Mouse (Mus musculus) embryo, embryonic 10.5 days (tissue): Measurements from ENCODE around the gene Mast4.
"Not testable (repeated sequence)": the region's sequence is repeated elsewhere in the genome, so short reads cannot be mapped to it uniquely, and the experiment has no call there.

Source experiments
- DNase-seq: peaks from one replicate; pipeline ENCODE4 v3.0.0-alpha.2; 2015; ENCODE audit warnings: low spot score

Gene Mast4

GRCm38 (mm10) chr13:103334392-103334686 lies at the start of gene Mast4:
Gene Mast4 (minus strand): TSS chr13:103334497.
- DNase-seq: peak; percentile 86

GRCm38 (mm10) chr13:103374495-103374894 lies 40.2 kb upstream of the Mast4 start:
- DNase-seq: no peak

- DNase-seq: no peak
These were observed 34.9 kb upstream of the Mast4 start for GRCm38 (mm10) chr13:103369194-103369593.

DNA sequence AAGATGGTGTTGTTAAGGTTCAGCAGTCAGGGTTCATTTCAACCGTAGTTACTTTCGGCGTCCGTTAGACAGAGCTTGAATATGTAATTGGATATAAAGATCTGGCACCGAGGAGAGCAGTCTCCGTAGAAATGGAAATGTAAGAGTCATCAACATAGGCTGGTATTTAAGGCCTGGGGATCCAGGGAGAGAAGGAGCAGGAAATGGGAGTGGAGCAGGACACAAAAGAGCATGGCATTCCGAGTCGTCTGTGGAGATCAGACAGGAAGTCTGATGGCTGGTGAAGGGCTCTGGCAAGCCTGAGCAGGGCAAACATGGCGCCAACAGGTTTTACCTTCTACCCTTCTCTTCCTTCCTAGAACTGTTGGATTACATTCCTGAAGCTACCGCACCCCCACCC lies 28.9 kb upstream of the Mast4 start:
- DNase-seq: no peak

GRCm38 (mm10) chr13:103357415-103357814 lies 23.1 kb upstream of the Mast4 start:
- not testable (repeated sequence) for DNase-seq

DNA sequence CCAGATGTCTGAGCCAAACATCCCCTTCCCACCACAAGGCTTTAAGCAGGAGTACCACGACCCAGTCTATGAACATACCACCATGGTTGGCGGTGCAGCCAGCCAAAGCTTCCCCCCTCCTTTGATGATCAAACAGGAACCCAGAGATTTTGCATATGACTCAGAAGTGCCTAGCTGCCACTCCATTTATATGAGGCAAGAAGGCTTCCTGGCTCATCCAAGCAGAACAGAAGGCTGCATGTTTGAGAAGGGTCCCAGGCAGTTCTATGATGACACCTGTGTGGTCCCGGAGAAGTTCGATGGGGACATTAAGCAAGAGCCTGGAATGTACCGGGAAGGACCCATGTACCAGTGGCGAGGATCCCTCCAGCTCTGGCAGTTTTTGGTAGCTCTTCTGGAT lies 22.6 kb upstream of the Mast4 start:
- not testable (repeated sequence) for DNase-seq

DNA sequence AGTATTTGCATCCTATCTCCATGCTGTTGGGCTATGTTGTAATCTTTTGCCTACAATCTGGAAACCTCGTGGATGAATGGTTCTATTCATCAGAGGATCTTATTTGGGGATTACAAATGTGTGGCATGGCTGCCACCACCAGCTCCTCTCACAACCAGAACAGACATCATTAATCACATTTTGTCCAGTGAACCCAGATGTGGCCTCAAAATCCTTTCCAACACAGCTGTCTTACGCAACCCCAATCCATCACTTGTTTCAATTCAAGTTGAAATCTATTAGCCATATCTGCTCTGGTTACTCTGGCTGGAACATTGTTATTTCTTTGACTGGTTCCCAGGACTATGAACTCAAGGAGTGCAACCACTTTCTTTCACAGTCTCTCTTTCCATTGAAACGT lies 20.4 kb upstream of the Mast4 start:
- peak; percentile 20 for DNase-seq

GRCm38 (mm10) chr13:103344749-103345148 lies 10.5 kb upstream of the Mast4 start:
- DNase-seq: no peak

DNA sequence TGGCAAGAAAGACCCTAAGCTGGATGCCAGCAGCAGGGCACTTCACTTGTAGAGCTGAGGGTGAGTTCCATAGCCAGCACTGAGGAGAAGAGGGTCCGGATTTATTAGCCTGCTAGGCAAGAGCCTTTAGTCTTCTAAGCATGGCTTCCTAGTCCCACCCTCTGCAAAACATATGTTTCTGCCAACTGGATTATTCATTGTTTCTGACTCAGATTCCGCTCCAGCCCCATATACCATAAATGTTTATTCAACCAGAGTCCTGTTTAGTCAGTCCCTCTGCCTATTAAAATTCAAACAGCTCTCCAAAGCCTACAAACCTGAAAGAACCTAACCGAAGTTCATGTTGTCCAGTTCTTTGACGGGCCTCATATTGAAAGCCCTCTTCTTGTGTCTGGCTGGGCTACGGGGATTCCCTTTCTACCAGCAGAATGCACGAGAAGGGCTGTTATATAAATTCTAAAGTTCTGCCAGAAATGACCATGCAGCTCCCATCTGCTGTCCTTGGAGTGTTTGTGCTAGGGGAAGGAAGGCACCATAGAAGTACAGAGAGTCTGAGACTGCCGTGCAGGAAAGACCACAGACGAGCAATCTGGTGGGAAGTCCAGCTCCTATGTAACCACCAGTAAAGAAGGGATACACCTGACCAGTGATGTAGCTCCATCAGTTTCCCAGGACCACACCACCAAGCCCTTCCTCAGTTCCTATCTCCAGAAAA lies 9.9 kb upstream of the Mast4 start:
- DNase-seq: no peak

- DNase-seq: no peak
These were observed 6.7 kb upstream of the Mast4 start for GRCm38 (mm10) chr13:103341031-103341430.

DNA sequence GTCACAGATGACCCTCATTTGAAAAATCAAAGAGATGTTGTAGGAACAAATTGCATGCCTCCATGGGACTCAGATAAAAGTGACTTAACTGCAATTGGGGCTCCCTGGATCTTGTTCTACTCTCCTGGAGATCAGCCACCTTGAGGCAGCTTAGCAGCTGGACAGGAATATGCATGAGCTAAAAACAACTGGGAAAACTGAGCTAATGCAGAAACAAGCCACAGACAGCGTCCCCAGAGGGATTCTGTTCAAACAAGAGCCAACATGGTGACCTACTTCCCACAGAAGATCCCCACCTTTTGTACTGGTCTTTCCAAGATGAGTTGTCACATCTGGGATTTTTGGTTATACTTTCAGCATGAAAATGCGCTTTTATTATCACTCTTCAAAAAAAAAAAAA lies 4.3 kb upstream of the Mast4 start:
- no peak for DNase-seq

- peak; percentile 62 for DNase-seq
These were observed 1.9 kb upstream of the Mast4 start for GRCm38 (mm10) chr13:103336237-103336636.

GRCm38 (mm10) chr13:103334723-103335458 lies 594 bp upstream of the Mast4 start:
- peak; percentile 62 for DNase-seq

DNA sequence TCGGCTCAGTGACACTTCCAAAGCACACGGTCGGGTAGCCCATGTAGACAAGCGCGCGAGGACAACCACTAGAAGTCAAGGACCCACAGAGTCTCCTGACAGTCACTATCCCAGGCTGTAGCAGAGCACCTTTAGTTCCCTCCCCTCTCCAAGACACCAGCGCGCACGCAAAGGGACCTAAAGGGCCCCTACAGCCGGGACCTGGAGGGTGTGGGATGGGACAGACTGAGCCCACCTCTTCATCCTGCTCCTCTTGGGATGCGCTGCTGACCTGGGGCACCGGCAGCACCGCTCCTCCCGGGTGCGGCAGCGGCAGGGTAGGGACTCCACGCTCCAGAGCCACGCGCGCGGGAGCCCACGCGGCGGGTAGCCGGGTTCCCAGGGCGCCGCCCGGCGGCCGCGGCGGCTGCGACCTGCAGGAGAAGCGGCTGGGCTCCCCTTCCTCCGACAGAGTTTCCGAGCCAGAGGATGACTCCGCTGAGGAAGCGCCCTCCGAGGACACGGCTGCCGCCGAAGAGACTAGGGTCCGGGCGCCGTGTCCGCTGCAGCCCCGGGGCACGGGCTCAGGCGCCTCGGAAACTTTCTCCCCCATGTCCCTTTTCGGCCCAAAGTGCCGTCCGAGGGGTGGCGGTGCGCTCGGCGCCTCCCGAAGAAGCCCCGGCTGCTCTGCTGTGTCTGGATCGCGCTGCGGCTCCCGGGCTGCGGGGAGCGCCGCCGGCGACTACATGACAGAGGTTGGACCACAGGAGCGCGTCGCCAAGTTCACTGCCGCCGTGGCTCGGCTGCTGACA lies 501 bp downstream of the Mast4 start:
- peak; percentile 61 for DNase-seq

GRCm38 (mm10) chr13:103333153-103333552 lies 1.1 kb downstream of the Mast4 start:
- DNase-seq: peak; percentile 45

DNA sequence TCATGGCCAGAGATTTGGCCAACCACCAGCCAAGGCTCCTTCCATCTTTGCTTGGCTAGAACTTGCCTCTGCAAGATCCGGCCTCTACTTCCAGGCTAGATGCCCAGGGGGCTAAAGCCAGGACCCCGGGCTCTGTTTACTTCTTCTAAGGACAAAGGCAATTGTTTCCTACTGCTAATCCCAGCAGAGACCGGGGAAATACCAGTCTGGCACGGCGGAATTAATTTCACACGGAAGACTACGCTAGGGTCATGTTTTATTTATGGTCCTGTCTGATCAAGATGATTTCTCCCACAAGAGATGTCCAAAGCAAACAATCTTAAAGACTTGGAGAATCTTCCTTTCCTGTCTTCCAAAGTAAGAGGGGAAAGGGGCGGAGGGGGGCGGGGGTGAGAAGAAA lies 1.6 kb downstream of the Mast4 start:
- peak; percentile 35 for DNase-seq

DNA sequence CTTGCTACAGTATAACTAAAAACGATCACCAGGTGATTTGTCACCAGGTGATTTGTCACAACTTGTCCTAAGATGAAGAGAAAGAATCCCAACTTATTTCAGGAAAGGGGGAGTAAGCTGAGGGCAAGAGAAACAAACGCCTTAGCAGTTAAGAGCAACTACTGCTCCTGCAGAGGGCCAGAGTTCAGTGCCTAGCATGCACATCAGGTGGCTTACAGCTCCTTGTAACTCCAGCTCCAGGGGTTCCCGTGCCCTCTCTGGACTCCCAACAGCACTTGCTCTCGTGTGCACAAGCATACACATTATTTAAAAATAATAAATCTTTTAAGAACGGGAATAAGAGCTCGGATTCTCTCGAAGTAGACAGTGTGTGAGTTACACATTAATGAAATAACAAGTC lies 3.2 kb downstream of the Mast4 start:
- DNase-seq: no peak

GRCm38 (mm10) chr13:103328299-103328698 lies 6.0 kb downstream of the Mast4 start:
- no peak for DNase-seq

DNA sequence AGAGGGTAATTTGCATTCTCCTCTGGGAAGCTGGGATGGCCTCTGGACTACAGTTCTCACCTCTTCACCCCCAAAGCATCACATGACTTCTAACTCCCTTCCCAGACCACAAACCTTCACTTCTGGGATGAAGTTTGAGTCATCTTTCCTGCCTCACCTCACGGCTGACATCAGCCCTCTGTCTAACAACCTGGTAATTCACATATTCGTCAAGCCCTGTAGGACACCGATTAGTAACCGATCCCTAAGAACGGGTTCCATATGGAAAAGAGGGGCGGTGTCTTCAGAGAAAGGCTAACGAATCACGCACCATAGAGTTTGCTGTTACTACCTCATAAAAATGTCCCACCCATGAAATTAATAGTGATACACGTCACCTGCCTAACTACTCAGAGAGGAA lies 6.5 kb downstream of the Mast4 start:
- no peak for DNase-seq

- no peak for DNase-seq
These were observed 8.1 kb downstream of the Mast4 start for GRCm38 (mm10) chr13:103326186-103326585.

GRCm38 (mm10) chr13:103319881-103320280 lies 14.4 kb downstream of the Mast4 start:
- no peak for DNase-seq

GRCm38 (mm10) chr13:103319317-103319716 lies 15.0 kb downstream of the Mast4 start:
- no peak for DNase-seq

GRCm38 (mm10) chr13:103316777-103317367 lies 17.4 kb downstream of the Mast4 start:
- no peak for DNase-seq
